Mouse (Mus musculus): ENCODE measurements around the gene Gm5617. TPM values are rescaled to one million over a fixed set of nuclear protein-coding genes. Genes with fewer than 3 reads are reported as not detected.
"Not testable (repeated sequence)": the region's sequence is repeated elsewhere in the genome, so short reads cannot be mapped to it uniquely, and the experiment has no call there.

Gene Gm5617
- total RNA-seq, 2 experiments from 2014 or later: 9.8 to 11.5 TPM

GRCm38 (mm10) chr9:48495548-48495932 is 298 bp downstream of the Gm5617 start:
- DNase-seq (ENCODE audit: low spot score in 2 of 2): no peak

DNA sequence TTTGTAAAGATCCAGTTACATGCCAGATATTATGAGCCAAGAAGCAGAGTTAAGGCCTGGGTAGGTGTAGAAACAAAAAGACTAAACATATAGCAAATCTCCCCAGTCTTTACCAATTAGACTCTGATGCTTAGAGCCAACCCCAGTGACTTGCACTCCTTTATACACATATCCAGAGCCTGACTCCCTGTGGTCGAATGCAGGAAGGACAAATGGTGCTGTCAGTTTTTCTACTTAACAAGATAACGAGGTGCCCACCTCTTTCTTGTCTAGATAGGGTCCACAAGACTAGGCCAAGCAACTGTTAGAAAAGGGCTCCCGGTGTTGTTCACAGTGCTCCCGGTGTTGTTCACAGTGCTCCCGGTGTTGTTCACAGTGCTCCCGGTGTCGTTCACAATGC is 6.0 kb downstream of the Gm5617 start:
- DNase-seq (ENCODE audit: low spot score in 2 of 2): no peak

GRCm38 (mm10) chr9:48503001-48503400 is 7.8 kb downstream of the Gm5617 start:
- no peak for DNase-seq (ENCODE audit: low spot score in 2 of 2)

GRCm38 (mm10) chr9:48504741-48505365 is 9.6 kb downstream of the Gm5617 start:
- peak; percentile 10 to 25 for DNase-seq (ENCODE audit: low spot score in 2 of 2)

DNA sequence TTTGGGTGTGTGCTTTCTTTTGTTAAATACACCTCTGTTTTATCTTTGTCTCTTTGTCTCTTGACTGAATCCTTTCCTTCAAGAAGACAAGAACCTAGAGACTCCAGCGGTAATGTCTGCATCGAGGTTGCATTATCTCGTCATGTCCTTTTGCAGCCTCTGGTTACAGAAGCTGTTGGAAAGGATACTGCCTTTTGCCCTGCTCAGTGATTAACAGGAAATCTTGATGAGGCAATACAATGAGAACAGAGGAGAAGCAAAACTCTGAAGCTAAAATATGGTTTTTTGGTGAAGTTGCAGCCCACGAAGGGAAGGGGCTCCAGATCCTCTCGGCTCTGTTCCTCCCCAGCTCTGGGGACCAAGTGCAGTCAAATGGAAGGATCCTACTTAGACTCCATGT is 14.9 kb downstream of the Gm5617 start:
- DNase-seq (ENCODE audit: low spot score in 2 of 2): no peak

DNA sequence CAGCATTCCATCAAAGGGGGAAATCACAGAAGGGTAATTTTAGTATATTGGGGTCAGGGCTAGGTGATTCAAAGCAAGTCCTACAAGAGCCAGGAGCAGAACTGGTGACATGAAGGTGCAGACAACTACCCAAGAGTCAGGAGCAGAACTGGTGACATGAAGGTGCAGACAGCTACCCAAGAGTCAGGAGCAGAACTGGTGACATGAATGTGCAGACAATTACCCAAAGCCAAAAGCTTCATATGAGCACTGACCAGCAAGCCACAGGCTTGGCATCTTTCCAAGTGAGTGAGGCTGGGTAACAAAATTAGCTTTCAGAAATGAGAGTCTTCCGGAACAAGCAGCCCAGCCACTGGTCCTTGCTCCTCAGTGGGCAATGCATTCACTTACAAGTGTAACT is 20.1 kb downstream of the Gm5617 start:
- DNase-seq (ENCODE audit: low spot score in 2 of 2): no peak

DNA sequence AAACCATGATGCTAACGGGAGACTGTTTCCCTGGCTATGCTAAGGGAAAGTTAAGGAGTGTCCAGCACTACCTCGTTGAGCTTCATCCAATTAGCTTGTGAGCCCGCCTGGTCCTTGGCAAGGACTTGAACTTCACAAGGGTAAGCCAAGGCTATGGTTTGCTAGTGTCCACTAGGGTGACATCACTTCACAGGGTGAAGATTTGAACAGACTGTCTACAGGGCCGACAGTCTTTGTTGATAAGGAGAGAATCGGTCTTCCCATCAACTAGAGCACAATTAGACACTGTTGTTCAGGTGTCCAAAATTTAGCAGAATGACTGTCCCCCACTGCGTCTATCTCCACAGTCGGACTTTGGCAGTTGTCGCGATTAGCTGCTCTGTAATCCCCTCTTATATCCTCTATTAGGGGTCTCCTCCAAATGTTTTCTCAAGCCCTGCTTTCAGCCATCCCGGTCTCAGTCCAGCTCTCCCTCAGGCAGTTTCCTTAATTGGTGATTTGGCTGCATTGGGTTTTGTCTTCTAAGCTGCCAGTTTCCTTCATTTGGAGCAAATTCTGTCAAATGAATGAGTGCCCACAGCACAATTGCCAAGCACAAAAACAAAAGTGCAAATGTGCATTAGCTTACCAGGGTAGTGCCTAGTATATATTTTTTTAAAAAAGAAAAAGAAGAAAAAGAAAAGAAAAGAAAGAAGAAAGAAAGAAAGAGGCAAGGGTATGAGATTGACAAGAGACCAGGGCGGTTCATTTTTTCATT is 21.6 kb downstream of the Gm5617 start:
- DNase-seq (ENCODE audit: low spot score in 2 of 2): peak; percentile 9 to 13

DNA sequence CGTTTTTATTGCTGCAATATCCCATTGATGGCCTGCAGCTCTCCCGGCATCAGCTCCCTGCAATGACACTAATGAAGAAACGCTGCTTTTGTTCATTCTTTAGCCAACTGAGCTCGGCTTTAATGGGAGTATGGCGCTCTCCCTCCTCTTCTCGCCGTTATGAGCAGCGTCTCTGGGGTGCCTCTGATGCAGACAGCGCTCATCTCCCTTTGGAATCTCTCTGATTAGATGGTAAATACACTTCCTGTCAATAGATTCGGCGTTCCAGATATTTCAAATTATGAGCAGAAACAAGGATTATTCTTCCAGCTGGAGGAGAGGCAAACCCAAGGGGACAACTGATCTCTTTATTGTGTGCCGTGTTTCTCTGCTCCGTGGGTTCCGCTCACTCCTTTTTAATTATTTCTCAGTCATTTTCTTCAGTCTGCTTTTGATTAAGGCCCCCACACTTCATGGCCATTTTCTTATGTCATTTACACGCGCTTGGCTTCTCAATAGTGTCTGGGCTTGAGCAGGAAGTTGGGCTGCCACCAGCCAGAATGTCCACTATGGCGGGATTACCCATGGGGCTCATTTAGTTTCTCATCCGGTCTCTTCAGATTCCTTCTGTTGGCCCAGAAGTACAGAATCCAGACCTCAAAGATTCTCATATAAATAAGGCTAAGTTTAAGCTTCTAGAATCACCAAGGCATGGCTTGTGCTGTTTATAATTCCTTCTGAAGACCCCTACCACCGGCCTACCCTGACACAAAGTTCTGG is 22.3 kb downstream of the Gm5617 start:
- peak; percentile 16 to 29 for DNase-seq (ENCODE audit: low spot score in 2 of 2)

DNA sequence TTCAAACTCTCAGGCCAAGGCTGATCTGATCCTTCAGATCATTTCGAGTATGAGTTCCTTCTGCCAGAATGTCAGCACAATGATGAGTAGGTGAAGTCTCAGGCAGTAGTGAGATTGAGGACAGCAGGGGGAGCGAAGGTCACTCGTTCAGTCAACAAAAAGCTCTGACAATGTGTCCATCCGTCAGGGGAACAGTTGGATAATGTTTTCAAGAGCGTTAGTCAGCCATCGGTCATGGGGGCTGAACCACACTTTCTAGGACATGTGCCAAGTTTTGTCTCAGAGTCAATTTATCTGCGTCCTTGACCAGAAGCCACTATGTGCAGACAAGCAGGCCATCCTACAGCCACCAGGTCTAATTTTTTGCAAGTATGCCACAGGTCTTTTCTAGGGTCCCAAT is 25.2 kb downstream of the Gm5617 start:
- DNase-seq (ENCODE audit: low spot score in 2 of 2): not testable (repeated sequence)

GRCm38 (mm10) chr9:48525566-48525965 is 30.3 kb downstream of the Gm5617 start:
- DNase-seq (ENCODE audit: low spot score in 2 of 2): no peak

DNA sequence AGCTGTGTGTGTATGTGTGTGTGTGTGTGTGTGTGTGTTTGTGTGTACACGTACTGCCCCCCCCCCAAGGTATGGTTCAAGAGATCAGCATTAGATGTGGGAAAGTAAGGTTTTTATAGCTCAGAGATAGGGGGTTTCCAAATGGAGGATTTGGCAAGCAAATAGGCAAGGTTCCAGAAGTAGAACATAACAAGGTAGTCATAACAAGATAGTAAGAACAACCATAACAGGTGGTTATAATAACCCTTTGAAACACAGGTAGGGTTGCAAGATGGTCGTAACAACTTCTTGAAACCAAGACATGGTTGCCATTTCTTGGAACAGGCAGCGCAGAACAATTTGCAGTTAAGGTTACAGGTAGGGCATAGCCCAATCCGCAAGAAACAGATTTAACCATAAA is 31.3 kb downstream of the Gm5617 start:
- no peak for DNase-seq (ENCODE audit: low spot score in 2 of 2)

GRCm38 (mm10) chr9:48531294-48531693 is 36.1 kb downstream of the Gm5617 start:
- no peak for DNase-seq (ENCODE audit: low spot score in 2 of 2)

DNA sequence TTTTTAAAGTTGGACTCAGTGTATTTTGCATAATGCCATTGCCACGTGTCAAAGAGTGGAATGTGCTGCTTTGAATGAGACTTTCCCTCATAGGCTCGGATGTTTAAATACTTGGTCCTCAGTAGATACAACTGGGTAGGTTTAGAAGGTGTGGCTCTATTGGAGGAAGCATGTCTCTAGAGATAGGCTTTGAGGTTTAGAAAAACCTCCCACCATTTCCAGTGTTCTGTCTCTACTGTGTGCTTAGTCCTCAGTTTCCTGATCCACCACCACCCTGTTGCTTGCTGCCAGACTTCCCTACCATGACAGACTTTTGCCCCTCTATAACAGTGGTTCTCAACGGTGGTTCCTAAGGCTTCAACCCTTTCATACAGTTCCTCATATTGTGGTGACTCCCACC is 37.0 kb downstream of the Gm5617 start:
- no peak for DNase-seq (ENCODE audit: low spot score in 2 of 2)

DNA sequence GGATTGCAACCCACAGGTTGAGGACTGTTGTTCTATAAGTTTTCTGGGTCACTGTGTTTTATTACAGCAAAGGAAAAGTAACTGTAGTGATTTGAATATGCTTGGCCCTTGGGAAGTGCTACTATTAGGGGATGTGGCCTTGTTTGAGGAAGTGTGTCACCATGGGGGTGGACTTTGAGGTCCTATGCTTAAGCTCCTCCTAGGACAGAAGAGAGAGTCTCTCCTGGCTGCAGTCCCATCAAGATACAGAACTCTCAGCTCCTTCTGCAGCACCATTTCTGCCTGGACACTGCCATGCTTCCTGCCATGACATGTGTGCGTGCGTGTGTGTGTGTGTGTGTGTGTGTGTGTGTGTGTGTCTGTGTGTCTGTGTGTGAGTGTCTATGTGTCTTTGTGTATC is 37.5 kb downstream of the Gm5617 start:
- DNase-seq (ENCODE audit: low spot score in 2 of 2): no peak

- DNase-seq (ENCODE audit: low spot score in 2 of 2): no peak
Observed at GRCm38 (mm10) chr9:48536414-48536813, 41.2 kb downstream of the Gm5617 start.

DNA sequence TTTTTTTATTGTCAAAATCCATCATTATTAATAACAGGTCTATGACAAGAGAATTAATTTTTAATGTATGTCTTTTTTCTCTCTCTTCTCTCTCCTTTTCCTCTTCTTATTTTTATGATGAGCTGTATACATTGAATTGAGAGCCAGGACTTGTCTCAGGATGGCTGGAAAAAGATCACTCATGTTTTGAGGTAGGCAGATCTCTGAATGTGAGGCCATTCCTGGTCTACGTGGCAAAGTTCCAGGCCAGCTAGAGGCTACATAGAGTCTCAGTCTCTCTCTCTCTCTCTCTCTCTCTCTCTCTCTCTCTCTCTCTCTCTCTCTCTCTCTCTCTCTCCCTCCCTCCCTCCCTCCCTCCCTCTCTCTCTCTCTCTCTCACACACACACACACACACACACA is 42.4 kb downstream of the Gm5617 start:
- not testable (repeated sequence) for DNase-seq (ENCODE audit: low spot score in 2 of 2)

GRCm38 (mm10) chr9:48538044-48538645 is 42.9 kb downstream of the Gm5617 start:
- peak in 1 of 2 experiments; percentile 17 for DNase-seq (ENCODE audit: low spot score in 2 of 2)

DNA sequence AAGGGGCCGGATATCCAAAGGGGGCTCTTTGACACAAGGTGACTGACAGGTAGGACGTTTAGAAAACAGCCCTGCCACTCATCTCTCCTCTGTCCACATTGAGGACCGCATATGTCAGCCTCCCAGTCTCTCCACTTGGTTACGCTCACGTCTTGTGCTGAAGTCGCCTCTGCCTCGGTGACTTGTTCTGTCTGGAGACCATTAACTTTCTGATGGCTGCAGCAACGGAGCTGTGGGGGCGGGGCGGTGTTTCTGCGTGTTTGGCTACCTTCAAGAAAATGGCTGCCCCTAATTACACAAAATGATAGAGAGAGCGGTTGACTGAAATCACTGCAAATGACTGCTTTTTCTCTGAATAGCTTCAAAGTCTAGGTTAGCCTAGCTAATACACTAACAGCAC is 43.4 kb downstream of the Gm5617 start:
- DNase-seq (ENCODE audit: low spot score in 2 of 2): peak; percentile 43 to 55

Measured in layer of hippocampus, postnatal 10 days (tissue).